Mouse (Mus musculus) liver, postnatal 0 days (tissue): ENCODE results near the gene Fndc7. TPM values are rescaled to one million over a fixed set of nuclear protein-coding genes. Genes with fewer than 3 reads are reported as not detected.

Source experiments
- ATAC-seq: fragments of 200-750 bp; cut with Nextera tagmentation; 2 replicates; pipeline ENCODE4 v1.8.0; 2017; ENCODE audit warnings: mild to moderate bottlenecking, moderate library complexity
- DNase-seq: peaks from one replicate; pipeline ENCODE4 v3.0.0-alpha.2; 2016
- H3K27ac ChIP-seq: fragments of 300-500 bp; sonication (generic); 2 replicates; pipeline ENCODE4 v1.5.1; 2014; ENCODE audit warnings: antibody characterized with exemption, moderate library complexity, mild to moderate bottlenecking, low read depth
- H3K27me3 ChIP-seq: fragments of 300-500 bp; sonication (generic); 2 replicates; pipeline ENCODE4 v1.6.1; 2014; ENCODE audit warnings: low read length, control low read depth, mixed read lengths; ENCODE audit not compliant: insufficient read depth
- H3K36me3 ChIP-seq: fragments of 300-500 bp; sonication (generic); replicated peaks from 2 replicates; pipeline ENCODE4 v1.6.1; 2014; ENCODE audit warnings: mild to moderate bottlenecking, control low read depth, low read length, moderate library complexity, mixed read lengths; ENCODE audit not compliant: insufficient read depth
- H3K4me1 ChIP-seq: fragments of 300-500 bp; sonication (generic); 2 replicates; pipeline ENCODE4 v1.6.1; 2014; ENCODE audit warnings: antibody characterized with exemption, mild to moderate bottlenecking, control low read depth; ENCODE audit not compliant: insufficient read depth
- H3K4me2 ChIP-seq: fragments of 300-500 bp; sonication (generic); 2 replicates; pipeline ENCODE4 v1.6.1; 2014; ENCODE audit warnings: low read depth, mild to moderate bottlenecking, low read length, moderate library complexity, mixed read lengths
- H3K4me3 ChIP-seq: fragments of 300-500 bp; sonication (generic); 2 replicates; pipeline ENCODE4 v1.5.1; 2014; ENCODE audit warnings: low read depth, low read length
- H3K9ac ChIP-seq: fragments of 300-500 bp; sonication (generic); replicated peaks from 2 replicates; pipeline ENCODE4 v1.6.1; 2014; ENCODE audit warnings: mild to moderate bottlenecking, moderate library complexity
- H3K9me3 ChIP-seq: fragments of 300-500 bp; sonication (generic); 2 replicates; pipeline ENCODE4 v1.6.1; 2016; ENCODE audit warnings: mild to moderate bottlenecking, control low read depth, low read length, mixed read lengths
- CTCF ChIP-seq: sonication (generic); IDR thresholded peaks from 2 replicates; pipeline ENCODE4 v1.5.1; 2016; ENCODE audit warnings: antibody characterized with exemption, low read depth
- EP300 ChIP-seq: IDR thresholded peaks from 2 replicates; pipeline ENCODE4 v1.6.1; 2016; ENCODE audit warnings: antibody characterized with exemption, low read depth, mild to moderate bottlenecking
- WGBS: fragments of 180-500 bp; shearing (Covaris S2); extraction: QIAGEN DNeasy Blood & Tissue Kit; methylation state at CpG from one replicate; pipeline ENCODE4 v1.1.7; 2014; ENCODE audit not compliant: insufficient replicate concordance; 5-methylcytosine and 5-hydroxymethylcytosine counted together
- polyA plus RNA-seq: library from polyadenylated mRNA; unstranded; fragments of >200 nt; fragmentation: Nextera tagmentation; extraction: Ambion mirVana; gene quantifications from 2 replicates; pipeline ENCODE4 v1.2.1, GENCODE M21; 2015

Gene Fndc7
- polyA plus RNA-seq, 1 experiment from 2014 or later, result 0.09 TPM

- 0 out of 2 replicates have a peak, but pooled peaks cover 2% of the 10 kb centered on the region for H3K4me1 ChIP-seq
- H3K4me2 ChIP-seq, result no peak overlapping the region
- peaks cover 16% of the 10 kb centered on the region for H3K36me3 ChIP-seq
- H3K27ac ChIP-seq, result no peak overlapping the region
- no peak for TF ChIP-seq EP300
- TF ChIP-seq CTCF, result no peak
- no peaks in the 10 kb centered on the region for H3K27me3 ChIP-seq
- ATAC-seq (no peak), DNase-seq (no peak)
- H3K9me3 ChIP-seq, result no peaks in the 10 kb centered on the region
- WGBS, result 85% methylated on average over 4 of the region's 4 CpGs
- H3K9ac ChIP-seq, result no peak overlapping the region
- no peak overlapping the region for H3K4me3 ChIP-seq
Observed at GRCm38 (mm10) chr3:108898640-108899039, 8.8 kb upstream of the Fndc7 start.

- Histone ChIP-seq H3K9me3 (no peaks in the 10 kb centered on the region), H3K36me3 (no peaks in the 10 kb centered on the region), H3K27me3 (no peaks in the 10 kb centered on the region), H3K9ac (no peak overlapping the region), H3K4me3 (no peak overlapping the region), H3K4me1 (no peaks in the 10 kb centered on the region), H3K27ac (no peak overlapping the region), H3K4me2 (no peak overlapping the region)
- 55% methylated on average over 4 of the region's 4 CpGs for WGBS
- DNase-seq (no peak), ATAC-seq (no peak)
- TF ChIP-seq CTCF (no peak), EP300 (no peak)
Observed at GRCm38 (mm10) chr3:108892914-108893313, 3.1 kb upstream of the Fndc7 start.

GRCm38 (mm10) chr3:108892080-108892479 lies 2.3 kb upstream of the Fndc7 start:
- H3K4me2 ChIP-seq, result no peak overlapping the region
- no peak overlapping the region for H3K27ac ChIP-seq
- 82% methylated on average over 1 of the region's 1 CpGs for WGBS
- TF ChIP-seq EP300 (no peak), CTCF (no peak)
- no peak overlapping the region for H3K4me3 ChIP-seq
- DNase-seq, result no peak
- H3K4me1 ChIP-seq, result 0 out of 2 replicates have a peak, but pooled peaks cover 4% of the 10 kb centered on the region
- no peaks in the 10 kb centered on the region for H3K36me3 ChIP-seq
- H3K9me3 ChIP-seq, result no peaks in the 10 kb centered on the region
- ATAC-seq, result no peak
- no peaks in the 10 kb centered on the region for H3K27me3 ChIP-seq
- H3K9ac ChIP-seq, result no peak overlapping the region

GRCm38 (mm10) chr3:108887618-108887975 lies 2.2 kb downstream of the Fndc7 start:
- H3K27ac ChIP-seq, result no peak overlapping the region
- no peaks in the 10 kb centered on the region for H3K9me3 ChIP-seq
- no peak overlapping the region for H3K4me2 ChIP-seq
- TF ChIP-seq EP300 (no peak), CTCF (no peak)
- no peak overlapping the region for H3K9ac ChIP-seq
- 81% methylated on average over 3 of the region's 3 CpGs for WGBS
- ATAC-seq (no peak), DNase-seq (no peak)
- no peaks in the 10 kb centered on the region for H3K36me3 ChIP-seq
- H3K4me3 ChIP-seq, result no peak overlapping the region
- peaks cover 9% of the 10 kb centered on the region for H3K4me1 ChIP-seq
- no peaks in the 10 kb centered on the region for H3K27me3 ChIP-seq

- no peak overlapping the region for H3K27ac ChIP-seq
- ATAC-seq, result no peak
- WGBS, result 64% methylated on average over 12 of the region's 12 CpGs
Observed at GRCm38 (mm10) chr3:108886934-108887617, 2.7 kb downstream of the Fndc7 start.

GRCm38 (mm10) chr3:108885686-108886530 lies 3.9 kb downstream of the Fndc7 start:
- Histone ChIP-seq H3K4me1 (peaks cover 12% of the 10 kb centered on the region), H3K36me3 (no peaks in the 10 kb centered on the region), H3K27ac (no peak overlapping the region), H3K4me3 (no peak overlapping the region), H3K27me3 (no peaks in the 10 kb centered on the region), H3K9me3 (no peaks in the 10 kb centered on the region), H3K4me2 (0 out of 2 replicates have a peak overlapping the region, but pooled peaks have one; percentile 22), H3K9ac (no peak overlapping the region)
- peak; percentile 56 for ATAC-seq
- TF ChIP-seq CTCF (no peak), EP300 (no peak)
- peak; percentile 39 for DNase-seq
- 29% methylated on average over 9 of the region's 9 CpGs for WGBS

More at GRCm38 (mm10) chr3:108886934-108887617, 2.7 kb downstream of the Fndc7 start:
- TF ChIP-seq CTCF (no peak), EP300 (no peak)
- no peak overlapping the region for H3K9ac ChIP-seq
- no peaks in the 10 kb centered on the region for H3K9me3 ChIP-seq
- peaks cover 9% of the 10 kb centered on the region for H3K4me1 ChIP-seq
- no peak overlapping the region for H3K4me2 ChIP-seq
- no peak for DNase-seq
- no peak overlapping the region for H3K4me3 ChIP-seq
- H3K27me3 ChIP-seq, result no peaks in the 10 kb centered on the region
- no peaks in the 10 kb centered on the region for H3K36me3 ChIP-seq
